Mouse (Mus musculus) limb, embryonic 14.5 days (tissue): Measurements from ENCODE around the gene Ppp1r1c. TPM values are rescaled to one million over a fixed set of nuclear protein-coding genes. Genes with fewer than 3 reads are reported as not detected.

Experiments
- ATAC-seq: fragments of 200-750 bp; cut with Nextera tagmentation; 2 replicates; pipeline ENCODE4 v1.8.0; 2017; ENCODE audit warnings: low read depth, moderate number of reproducible peaks, moderate TSS enrichment; ENCODE audit not compliant: low FRiP score
- DNase-seq: peaks from one replicate; pipeline ENCODE4 v3.0.0-alpha.2; 2015; ENCODE audit warnings: low spot score
- H3K27ac ChIP-seq: fragments of 300-500 bp; sonication (generic); replicated peaks from 2 replicates; pipeline ENCODE4 v1.5.1; 2014; ENCODE audit warnings: low read depth, mild to moderate bottlenecking, low read length, moderate library complexity, mixed read lengths
- H3K27me3 ChIP-seq: fragments of 300-500 bp; sonication (generic); 2 replicates; pipeline ENCODE4 v1.6.1; 2014; ENCODE audit warnings: low read length, mixed read lengths; ENCODE audit not compliant: control insufficient read depth, insufficient read depth
- H3K36me3 ChIP-seq: fragments of 300-500 bp; sonication (generic); 2 replicates; pipeline ENCODE4 v1.6.1; 2014; ENCODE audit warnings: mild to moderate bottlenecking, low read length, moderate library complexity, mixed read lengths; ENCODE audit not compliant: control insufficient read depth, insufficient read depth
- H3K4me1 ChIP-seq: fragments of 300-500 bp; sonication (generic); 2 replicates; pipeline ENCODE4 v1.6.1; 2014; ENCODE audit warnings: antibody characterized with exemption, low read length, mixed read lengths; ENCODE audit not compliant: control insufficient read depth, insufficient read depth
- H3K4me2 ChIP-seq: fragments of 300-500 bp; sonication (generic); replicated peaks from 2 replicates; pipeline ENCODE4 v1.6.1; 2014; ENCODE audit warnings: low read depth, mild to moderate bottlenecking, low read length, moderate library complexity; ENCODE audit not compliant: severe bottlenecking
- H3K4me3 ChIP-seq: fragments of 300-500 bp; sonication (generic); replicated peaks from 2 replicates; pipeline ENCODE4 v1.5.1; 2014; ENCODE audit warnings: low read length
- H3K9ac ChIP-seq: fragments of 300-500 bp; sonication (generic); 2 replicates; pipeline ENCODE4 v1.6.1; 2014; ENCODE audit warnings: mild to moderate bottlenecking, low read depth, low read length, moderate library complexity; ENCODE audit not compliant: severe bottlenecking
- H3K9me3 ChIP-seq: fragments of 300-500 bp; sonication (generic); 2 replicates; pipeline ENCODE4 v1.6.1; 2016; ENCODE audit warnings: low read length; ENCODE audit not compliant: control insufficient read depth
- POLR2A ChIP-seq: fragments of 200-500 bp; IDR thresholded peaks from 2 replicates; pipeline ENCODE4 v1.8.0; 2012; ENCODE audit warnings: inconsistent platforms, mild to moderate bottlenecking, moderate library complexity, borderline replicate concordance; ENCODE audit not compliant: insufficient read depth, insufficient read length; ENCODE audit errors: extremely low read depth
- WGBS: fragments of 180-500 bp; shearing (Covaris S2); extraction: QIAGEN DNeasy Blood & Tissue Kit; methylation state at CpG from one replicate; pipeline ENCODE4 v1.1.7; 2014; 5-methylcytosine and 5-hydroxymethylcytosine counted together
- polyA plus RNA-seq, 2 experiments: library from polyadenylated mRNA; depleted of rRNA in 1 of 2; stranded (reverse) in 1 of 2; unstranded in 1 of 2; fragments of >200 nt; fragmentation: Nextera tagmentation in 1 of 2; extraction: Ambion mirVana in 1 of 2; gene quantifications; 2 replicates each; pipeline versions ENCODE4 v1.2.1 to v1.2.3; 2012 to 2014

Ppp1r1c gene
- polyA plus RNA-seq, 2 experiments, result 0.08 to 0.12 TPM

- no peak for DNase-seq
These were observed 34.4 kb downstream of the Ppp1r1c start for GRCm38 (mm10) chr2:79741966-79742365.

GRCm38 (mm10) chr2:79744164-79744563, 36.6 kb downstream of the Ppp1r1c start:
- no peak overlapping the region for H3K4me3 ChIP-seq
- no peaks in the 10 kb centered on the region; the same call in 1 of the 2 replicates for H3K4me1 ChIP-seq
- no peaks in the 10 kb centered on the region for H3K27me3 ChIP-seq
- no peaks in the 10 kb centered on the region for H3K36me3 ChIP-seq
- H3K4me2 ChIP-seq, result no peak overlapping the region
- WGBS, result 90% methylated on average over 4 of the region's 4 CpGs
- no peaks in the 10 kb centered on the region for H3K9me3 ChIP-seq
- DNase-seq (no peak), ATAC-seq (no peak)
- TF ChIP-seq POLR2A, result no peak
- H3K27ac ChIP-seq, result no peak overlapping the region
- H3K9ac ChIP-seq, result no peak overlapping the region

More at GRCm38 (mm10) chr2:79741966-79742365, 34.4 kb downstream of the Ppp1r1c start:
- Histone ChIP-seq H3K4me1 (peaks cover 4% of the 10 kb centered on the region; the same call in 1 of the 2 replicates), H3K9ac (no peak overlapping the region), H3K4me3 (no peak overlapping the region), H3K4me2 (no peak overlapping the region), H3K27me3 (no peaks in the 10 kb centered on the region), H3K27ac (no peak overlapping the region), H3K36me3 (no peaks in the 10 kb centered on the region), H3K9me3 (peaks cover 9% of the 10 kb centered on the region)
- 88% methylated on average over 2 of the region's 2 CpGs for WGBS
- no peak for TF ChIP-seq POLR2A
- no peak for ATAC-seq

- Histone ChIP-seq H3K9ac (no peak overlapping the region), H3K27ac (no peak overlapping the region), H3K27me3 (no peaks in the 10 kb centered on the region), H3K4me2 (no peak overlapping the region), H3K36me3 (no peaks in the 10 kb centered on the region), H3K4me3 (no peak overlapping the region), H3K9me3 (no peaks in the 10 kb centered on the region), H3K4me1 (no peaks in the 10 kb centered on the region)
- DNase-seq (no peak), ATAC-seq (no peak)
- no peak for TF ChIP-seq POLR2A
- 53% methylated on average over 3 of the region's 3 CpGs for WGBS
These were observed 44.1 kb downstream of the Ppp1r1c start for GRCm38 (mm10) chr2:79751685-79752084.

GRCm38 (mm10) chr2:79760018-79760417, 52.4 kb downstream of the Ppp1r1c start:
- Histone ChIP-seq H3K27ac (no peak overlapping the region), H3K36me3 (no peaks in the 10 kb centered on the region), H3K9me3 (no peaks in the 10 kb centered on the region), H3K4me3 (no peak overlapping the region), H3K9ac (no peak overlapping the region), H3K4me1 (no peaks in the 10 kb centered on the region), H3K27me3 (no peaks in the 10 kb centered on the region), H3K4me2 (no peak overlapping the region)
- DNase-seq, result no peak
- TF ChIP-seq POLR2A, result no peak
- no peak for ATAC-seq
- WGBS, result 76% methylated on average over 4 of the region's 4 CpGs

GRCm38 (mm10) chr2:79762723-79763388, 55.3 kb downstream of the Ppp1r1c start:
- Histone ChIP-seq H3K27ac (no peak overlapping the region), H3K27me3 (no peaks in the 10 kb centered on the region), H3K9ac (no peak overlapping the region), H3K4me2 (no peak overlapping the region), H3K4me3 (no peak overlapping the region), H3K9me3 (no peaks in the 10 kb centered on the region), H3K4me1 (no peaks in the 10 kb centered on the region), H3K36me3 (no peaks in the 10 kb centered on the region)
- 68% methylated on average over 6 of the region's 6 CpGs for WGBS
- no peak for ATAC-seq
- TF ChIP-seq POLR2A, result no peak
- no peak for DNase-seq
